Mouse (Mus musculus) intestine, embryonic 15.5 days (tissue): ENCODE measurements around the gene Myh10. TPM values are rescaled to one million over a fixed set of nuclear protein-coding genes. Genes with fewer than 3 reads are reported as not detected.

Experiments used
- ATAC-seq: fragments of 200-750 bp; cut with Nextera tagmentation; 2 replicates; pipeline ENCODE4 v1.8.0; 2017; ENCODE audit warnings: moderate TSS enrichment, moderate library complexity
- H3K27ac ChIP-seq: fragments of 300-500 bp; sonication (generic); 2 replicates; pipeline ENCODE4 v1.5.1; 2015; ENCODE audit warnings: mild to moderate bottlenecking, inconsistent platforms
- H3K27me3 ChIP-seq: fragments of 300-500 bp; sonication (generic); replicated peaks from 2 replicates; pipeline ENCODE4 v1.6.1; 2015; ENCODE audit warnings: inconsistent platforms
- H3K36me3 ChIP-seq: fragments of 300-500 bp; sonication (generic); 2 replicates; pipeline ENCODE4 v1.6.1; 2015; ENCODE audit warnings: inconsistent platforms
- H3K4me1 ChIP-seq: fragments of 300-500 bp; sonication (generic); replicated peaks from 2 replicates; pipeline ENCODE4 v1.6.1; 2015; ENCODE audit warnings: inconsistent platforms
- H3K4me2 ChIP-seq: fragments of 300-500 bp; sonication (generic); replicated peaks from 2 replicates; pipeline ENCODE4 v1.6.1; 2015; ENCODE audit warnings: mild to moderate bottlenecking, inconsistent platforms
- H3K4me3 ChIP-seq: fragments of 300-500 bp; sonication (generic); replicated peaks from 2 replicates; pipeline ENCODE4 v1.5.1; 2015; ENCODE audit warnings: inconsistent platforms
- H3K9ac ChIP-seq: fragments of 300-500 bp; sonication (generic); 2 replicates; pipeline ENCODE4 v1.6.1; 2015; ENCODE audit warnings: inconsistent platforms
- H3K9me3 ChIP-seq: fragments of 300-500 bp; sonication (generic); 2 replicates; pipeline ENCODE4 v1.6.1; 2016; ENCODE audit warnings: inconsistent platforms
- WGBS: fragments of 180-500 bp; shearing (Covaris S2); methylation state at CpG from one replicate; pipeline ENCODE4 v1.1.7; 2015; 5-methylcytosine and 5-hydroxymethylcytosine counted together
- polyA plus RNA-seq: library from polyadenylated mRNA; unstranded; fragments of >200 nt; fragmentation: Nextera tagmentation; extraction: Ambion mirVana; gene quantifications from 2 replicates; pipeline ENCODE4 v1.2.1, GENCODE M21; 2015

The Myh10 gene
- polyA plus RNA-seq, 1 experiment from 2014 or later, result 70.4 TPM

GRCm38 (mm10) chr11:68782336-68782735, 91.0 kb downstream of the Myh10 start:
- Histone ChIP-seq H3K27ac (no peak overlapping the region), H3K27me3 (no peaks in the 10 kb centered on the region), H3K4me3 (no peak overlapping the region), H3K4me1 (0 out of 2 replicates have a peak, but pooled peaks cover 2% of the 10 kb centered on the region), H3K36me3 (peaks cover 24% of the 10 kb centered on the region), H3K4me2 (no peak overlapping the region), H3K9me3 (no peaks in the 10 kb centered on the region), H3K9ac (no peak overlapping the region)
- ATAC-seq, result no peak
- 89% methylated on average over 9 of the region's 9 CpGs for WGBS

GRCm38 (mm10) chr11:68785813-68786212, 94.5 kb downstream of the Myh10 start:
- Histone ChIP-seq H3K4me1 (no peaks in the 10 kb centered on the region), H3K27me3 (no peaks in the 10 kb centered on the region), H3K9me3 (no peaks in the 10 kb centered on the region), H3K4me2 (no peak overlapping the region), H3K9ac (no peak overlapping the region), H3K36me3 (peaks cover 35% of the 10 kb centered on the region), H3K4me3 (no peak overlapping the region), H3K27ac (no peak overlapping the region)
- WGBS, result 77% methylated on average over 8 of the region's 8 CpGs
- no peak for ATAC-seq

GRCm38 (mm10) chr11:68787222-68787621, 95.9 kb downstream of the Myh10 start:
- 92% methylated on average over 9 of the region's 9 CpGs for WGBS
- no peak overlapping the region for H3K9ac ChIP-seq
- no peak overlapping the region for H3K4me2 ChIP-seq
- H3K9me3 ChIP-seq, result no peaks in the 10 kb centered on the region
- H3K36me3 ChIP-seq, result peaks cover 46% of the 10 kb centered on the region
- no peak overlapping the region for H3K27ac ChIP-seq
- no peak overlapping the region for H3K4me3 ChIP-seq
- no peak for ATAC-seq
- H3K27me3 ChIP-seq, result no peaks in the 10 kb centered on the region
- no peaks in the 10 kb centered on the region for H3K4me1 ChIP-seq

GRCm38 (mm10) chr11:68790720-68791119, 99.4 kb downstream of the Myh10 start:
- H3K4me1 ChIP-seq, result no peaks in the 10 kb centered on the region
- 90% methylated on average over 10 of the region's 10 CpGs for whole genome bisulfite sequencing

GRCm38 (mm10) chr11:68791794-68792193, 100.4 kb downstream of the Myh10 start:
- ATAC-seq, result peak; percentile 79
- no peak overlapping the region for H3K4me2 ChIP-seq
- no peak overlapping the region for H3K4me3 ChIP-seq
- H3K27ac ChIP-seq, result no peak overlapping the region
- H3K27me3 ChIP-seq, result no peaks in the 10 kb centered on the region
- 65% methylated on average over 9 of the region's 9 CpGs for WGBS
- H3K9ac ChIP-seq, result no peak overlapping the region
- no peaks in the 10 kb centered on the region for H3K4me1 ChIP-seq
- no peaks in the 10 kb centered on the region for H3K9me3 ChIP-seq
- peaks cover 51% of the 10 kb centered on the region for H3K36me3 ChIP-seq

More at GRCm38 (mm10) chr11:68790720-68791119, 99.4 kb downstream of the Myh10 start:
- Histone ChIP-seq H3K4me3 (no peak overlapping the region), H3K27me3 (no peaks in the 10 kb centered on the region), H3K4me2 (no peak overlapping the region), H3K9ac (no peak overlapping the region), H3K36me3 (peaks cover 55% of the 10 kb centered on the region), H3K9me3 (no peaks in the 10 kb centered on the region), H3K27ac (no peak overlapping the region)
- ATAC-seq, result no peak

- Histone ChIP-seq H3K27me3 (no peaks in the 10 kb centered on the region), H3K4me2 (no peak overlapping the region), H3K36me3 (peaks cover 51% of the 10 kb centered on the region), H3K9me3 (no peaks in the 10 kb centered on the region), H3K4me3 (no peak overlapping the region), H3K27ac (no peak overlapping the region), H3K9ac (no peak overlapping the region), H3K4me1 (no peaks in the 10 kb centered on the region)
- ATAC-seq, result no peak
- WGBS, result 81% methylated on average over 10 of the region's 10 CpGs
Observed at GRCm38 (mm10) chr11:68798258-68798657, 106.9 kb downstream of the Myh10 start.

GRCm38 (mm10) chr11:68805148-68805547, 113.8 kb downstream of the Myh10 start:
- H3K27me3 ChIP-seq, result no peaks in the 10 kb centered on the region
- ATAC-seq, result no peak
- H3K27ac ChIP-seq, result no peak overlapping the region
- H3K4me1 ChIP-seq, result no peaks in the 10 kb centered on the region
- H3K9ac ChIP-seq, result no peak overlapping the region
- H3K9me3 ChIP-seq, result no peaks in the 10 kb centered on the region
- 62% methylated on average over 4 of the region's 4 CpGs for WGBS
- H3K4me2 ChIP-seq, result no peak overlapping the region
- H3K4me3 ChIP-seq, result no peak overlapping the region
- peaks cover 52% of the 10 kb centered on the region for H3K36me3 ChIP-seq

- no peaks in the 10 kb centered on the region for H3K9me3 ChIP-seq
- no peak overlapping the region for H3K27ac ChIP-seq
- WGBS, result 38% methylated on average over 6 of the region's 6 CpGs
- no peaks in the 10 kb centered on the region for H3K27me3 ChIP-seq
- H3K4me3 ChIP-seq, result no peak overlapping the region
- H3K36me3 ChIP-seq, result peaks cover 59% of the 10 kb centered on the region
- no peak overlapping the region for H3K9ac ChIP-seq
- ATAC-seq, result peak; percentile 36; the same call in 1 of the 2 replicates
- no peak overlapping the region for H3K4me2 ChIP-seq
- H3K4me1 ChIP-seq, result no peaks in the 10 kb centered on the region
Observed at GRCm38 (mm10) chr11:68807787-68808186, 116.4 kb downstream of the Myh10 start.

GRCm38 (mm10) chr11:68811881-68812577, 120.7 kb downstream of the Myh10 start:
- Histone ChIP-seq H3K9me3 (no peaks in the 10 kb centered on the region), H3K9ac (no peak overlapping the region), H3K4me1 (no peaks in the 10 kb centered on the region), H3K36me3 (peaks cover 54% of the 10 kb centered on the region), H3K27me3 (no peaks in the 10 kb centered on the region), H3K4me3 (no peak overlapping the region), H3K4me2 (no peak overlapping the region), H3K27ac (no peak overlapping the region)
- no peak for ATAC-seq
- 84% methylated on average over 9 of the region's 9 CpGs for WGBS

- Histone ChIP-seq H3K36me3 (peaks cover 33% of the 10 kb centered on the region), H3K9me3 (no peaks in the 10 kb centered on the region), H3K4me2 (no peak overlapping the region), H3K27me3 (no peaks in the 10 kb centered on the region), H3K4me3 (no peak overlapping the region), H3K4me1 (no peaks in the 10 kb centered on the region), H3K9ac (no peak overlapping the region), H3K27ac (no peak overlapping the region)
- 82% methylated on average over 8 of the region's 8 CpGs for WGBS
- ATAC-seq, result no peak
Observed at GRCm38 (mm10) chr11:68818416-68818815, 127.1 kb downstream of the Myh10 start.

GRCm38 (mm10) chr11:68819226-68819805, 128.0 kb downstream of the Myh10 start:
- no peaks in the 10 kb centered on the region for H3K27me3 ChIP-seq
- H3K4me2 ChIP-seq, result no peak overlapping the region
- H3K4me3 ChIP-seq, result no peak overlapping the region
- no peaks in the 10 kb centered on the region for H3K9me3 ChIP-seq
- peaks cover 28% of the 10 kb centered on the region for H3K36me3 ChIP-seq
- no peaks in the 10 kb centered on the region for H3K4me1 ChIP-seq
- 71% methylated on average over 14 of the region's 14 CpGs for whole genome bisulfite sequencing
- no peak overlapping the region for H3K27ac ChIP-seq
- ATAC-seq, result no peak
- H3K9ac ChIP-seq, result no peak overlapping the region

GRCm38 (mm10) chr11:68822326-68822725, 131.0 kb downstream of the Myh10 start:
- no peaks in the 10 kb centered on the region for H3K4me1 ChIP-seq
- H3K27me3 ChIP-seq, result no peaks in the 10 kb centered on the region
- H3K27ac ChIP-seq, result no peak overlapping the region
- H3K4me3 ChIP-seq, result no peak overlapping the region
- no peak overlapping the region for H3K9ac ChIP-seq
- H3K4me2 ChIP-seq, result no peak overlapping the region
- ATAC-seq, result no peak
- peaks cover 25% of the 10 kb centered on the region for H3K36me3 ChIP-seq
- WGBS, result 79% methylated on average over 15 of the region's 15 CpGs
- no peaks in the 10 kb centered on the region for H3K9me3 ChIP-seq

GRCm38 (mm10) chr11:68826735-68827134, 135.4 kb downstream of the Myh10 start:
- Histone ChIP-seq H3K4me2 (no peak overlapping the region), H3K27ac (no peak overlapping the region), H3K4me1 (no peaks in the 10 kb centered on the region), H3K9me3 (no peaks in the 10 kb centered on the region), H3K4me3 (no peak overlapping the region), H3K27me3 (no peaks in the 10 kb centered on the region), H3K9ac (no peak overlapping the region), H3K36me3 (peaks cover 33% of the 10 kb centered on the region)
- no peak for ATAC-seq
- 73% methylated on average over 3 of the region's 3 CpGs for WGBS
